Mouse (Mus musculus): ENCODE measurements around the gene Hist2h3c2.

- no peak for TF ChIP-seq CTCF (IDR thresholded peaks at IDR 0.05; ENCODE audit: control insufficient read depth, insufficient read depth, insufficient replicate concordance, low read depth, low read length)
- TF ChIP-seq POLR2A (IDR thresholded peaks at IDR 0.05; ENCODE audit: control insufficient read depth, low read depth, low read length), result no peak
Measured at GRCm38 (mm10) chr3:96198181-96198580, 40.7 kb downstream of the Hist2h3c2 start.
